Mouse (Mus musculus): ENCODE results near the gene Hesx1.

The Hesx1 gene

GRCm38 (mm10) chr14:27013658-27014057, 19.4 kb downstream of the Hesx1 start:
- no peak for DNase-seq (ENCODE audit: extremely low spot score)

- DNase-seq (ENCODE audit: extremely low spot score), result no peak
Measured at GRCm38 (mm10) chr14:27017936-27018335, 23.7 kb downstream of the Hesx1 start.

GRCm38 (mm10) chr14:27019850-27020249, 25.6 kb downstream of the Hesx1 start:
- no peak for DNase-seq (ENCODE audit: extremely low spot score)

GRCm38 (mm10) chr14:27022876-27023275, 28.7 kb downstream of the Hesx1 start:
- peak; percentile 67 for DNase-seq (ENCODE audit: extremely low spot score)

- no peak for DNase-seq (ENCODE audit: extremely low spot score)
Measured at GRCm38 (mm10) chr14:27024664-27025063, 30.4 kb downstream of the Hesx1 start.

- peak; percentile 70 for DNase-seq (ENCODE audit: extremely low spot score)
Measured at GRCm38 (mm10) chr14:27029771-27030173, 35.6 kb downstream of the Hesx1 start.

- peak; percentile 84 for DNase-seq (ENCODE audit: extremely low spot score)
Measured at GRCm38 (mm10) chr14:27031142-27031541, 36.9 kb downstream of the Hesx1 start.

- no peak for DNase-seq (ENCODE audit: extremely low spot score)
Measured at GRCm38 (mm10) chr14:27037513-27037912, 43.3 kb downstream of the Hesx1 start.

- peak; percentile 91 for DNase-seq (ENCODE audit: extremely low spot score)
Measured at GRCm38 (mm10) chr14:27038783-27039182, 44.6 kb downstream of the Hesx1 start, which contains the start of gene Il17rd. Gene Il17rd, plus strand, starts transcription at chr14:27038941.

GRCm38 (mm10) chr14:27039281-27040248, 45.3 kb downstream of the Hesx1 start:
- peak; percentile 76 for DNase-seq (ENCODE audit: extremely low spot score)

- no peak for DNase-seq (ENCODE audit: extremely low spot score)
Measured at GRCm38 (mm10) chr14:27040451-27040850, 46.2 kb downstream of the Hesx1 start.

GRCm38 (mm10) chr14:27042280-27042983, 48.2 kb downstream of the Hesx1 start:
- DNase-seq (ENCODE audit: extremely low spot score), result no peak

GRCm38 (mm10) chr14:27043416-27043815, 49.2 kb downstream of the Hesx1 start:
- no peak for DNase-seq (ENCODE audit: extremely low spot score)

- DNase-seq (ENCODE audit: extremely low spot score), result peak; percentile 69
Measured at GRCm38 (mm10) chr14:27044221-27044966, 50.2 kb downstream of the Hesx1 start.

GRCm38 (mm10) chr14:27044967-27045361, 50.7 kb downstream of the Hesx1 start:
- DNase-seq (ENCODE audit: extremely low spot score), result peak; percentile 76

- DNase-seq (ENCODE audit: extremely low spot score), result no peak
Measured at GRCm38 (mm10) chr14:27048231-27048956, 54.2 kb downstream of the Hesx1 start.

GRCm38 (mm10) chr14:27050043-27050442, 55.8 kb downstream of the Hesx1 start:
- DNase-seq (ENCODE audit: extremely low spot score), result no peak

GRCm38 (mm10) chr14:27050560-27051510, 56.6 kb downstream of the Hesx1 start:
- DNase-seq (ENCODE audit: extremely low spot score), result peak; percentile 63

- DNase-seq (ENCODE audit: extremely low spot score), result no peak
Measured at GRCm38 (mm10) chr14:27051511-27051895, 57.3 kb downstream of the Hesx1 start.

Data from embryo, embryonic 9.5 days (tissue).